Mouse (Mus musculus) left cerebral cortex, adult 2 months (tissue): ENCODE results near the gene Ahcyl2. TPM values are rescaled to one million over a fixed set of nuclear protein-coding genes. Genes with fewer than 3 reads are reported as not detected.

Experiments used
- DNase-seq, 2 experiments: peaks; one replicate each; pipeline ENCODE4 v3.0.0; 2021 to 2022; ENCODE audit warnings: low spot score in 2 of 2, mixed read lengths in 1 of 2; ENCODE audit errors: extremely low spot score in 1 of 2
- H3K27ac ChIP-seq: fragments of 200-600 bp; 2 replicates; pipeline ENCODE4 v1.8.1; 2022
- H3K4me3 ChIP-seq: fragments of 200-600 bp; 2 replicates; pipeline ENCODE4 v1.8.1; 2022
- CTCF ChIP-seq: fragments of 200-600 bp; IDR thresholded peaks from 2 replicates; pipeline ENCODE4 v1.8.1; 2022; ENCODE audit warnings: antibody characterized with exemption, mild to moderate bottlenecking, moderate library complexity
- intact Hi-C: fragments of 180-260 bp; cut with DNase I; formaldehyde crosslinking; loops from one replicate; pipeline ENCODE4 v1.15.1; 2025
- total RNA-seq, 2 experiments: library from RNA; stranded (reverse); gene quantifications; 2 replicates each; pipeline ENCODE4 v1.2.3; 2021

Gene Ahcyl2
- total RNA-seq, 2 experiments from 2014 or later, result 137 to 141 TPM

DNA sequence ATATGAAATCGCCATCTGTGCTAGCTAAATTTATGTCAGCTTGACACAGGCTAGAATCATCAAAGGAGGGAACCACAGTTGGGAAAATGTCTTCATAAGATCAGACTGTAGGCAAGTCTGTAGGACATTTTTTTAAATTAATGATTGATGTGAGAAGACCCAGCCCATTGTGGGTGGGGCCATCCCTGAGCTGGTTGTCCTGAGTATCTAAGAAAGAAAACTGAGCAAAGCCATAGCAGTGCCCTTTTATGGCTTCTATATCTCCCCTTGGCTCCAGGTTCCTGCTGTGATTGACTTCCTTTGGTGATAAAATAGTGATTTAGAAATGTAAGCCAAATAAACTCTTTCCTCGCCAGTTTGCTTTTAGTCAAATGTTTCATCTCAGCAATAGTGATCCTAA lies 97.1 kb downstream of the Ahcyl2 start:
- Histone ChIP-seq H3K27ac (no peak overlapping the region), H3K4me3 (no peak overlapping the region)
- DNase-seq, result no peak
- intact Hi-C loops, result no loop called here
- no peak for TF ChIP-seq CTCF

DNA sequence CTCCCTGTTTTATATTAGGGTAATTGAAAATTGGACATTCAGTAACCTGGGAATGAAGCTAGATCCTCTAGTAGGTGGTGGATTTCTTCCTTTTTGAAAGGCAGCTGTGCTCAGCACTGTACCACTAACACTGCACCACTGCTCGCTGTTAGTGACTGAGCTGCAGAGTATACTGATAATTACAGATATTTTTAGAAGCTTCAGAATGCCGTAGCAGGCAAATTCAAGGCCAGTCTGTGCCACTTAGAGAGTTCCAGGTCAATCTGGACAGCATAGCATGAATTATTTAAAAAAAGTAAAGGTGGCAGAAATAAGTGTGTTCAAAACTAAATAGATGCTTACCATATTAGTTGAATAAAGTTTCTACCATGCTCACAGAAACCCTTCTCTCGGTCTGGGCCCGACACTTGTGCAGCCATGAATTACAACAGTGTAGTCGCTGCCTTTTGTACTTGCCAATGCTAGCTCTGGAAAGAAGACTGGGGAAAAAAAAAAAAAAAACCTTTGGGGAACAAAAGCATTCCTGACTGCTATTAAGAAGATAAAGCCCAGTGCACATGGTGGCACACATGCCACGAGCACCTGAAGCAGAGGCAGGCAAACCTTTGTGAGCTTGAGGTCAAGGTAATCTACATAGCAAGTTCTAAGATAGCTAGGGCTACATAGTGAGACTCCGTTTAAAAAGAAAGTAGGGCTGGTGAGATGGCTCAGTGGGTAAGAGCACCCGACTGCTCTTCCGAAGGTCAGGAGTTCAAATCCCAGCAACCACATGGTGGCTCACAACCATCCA lies 99.3 kb downstream of the Ahcyl2 start:
- DNase-seq, result no peak
- Histone ChIP-seq H3K4me3 (no peak overlapping the region), H3K27ac (no peak overlapping the region)
- no peak for TF ChIP-seq CTCF
- intact Hi-C loops, result no loop called here

DNA sequence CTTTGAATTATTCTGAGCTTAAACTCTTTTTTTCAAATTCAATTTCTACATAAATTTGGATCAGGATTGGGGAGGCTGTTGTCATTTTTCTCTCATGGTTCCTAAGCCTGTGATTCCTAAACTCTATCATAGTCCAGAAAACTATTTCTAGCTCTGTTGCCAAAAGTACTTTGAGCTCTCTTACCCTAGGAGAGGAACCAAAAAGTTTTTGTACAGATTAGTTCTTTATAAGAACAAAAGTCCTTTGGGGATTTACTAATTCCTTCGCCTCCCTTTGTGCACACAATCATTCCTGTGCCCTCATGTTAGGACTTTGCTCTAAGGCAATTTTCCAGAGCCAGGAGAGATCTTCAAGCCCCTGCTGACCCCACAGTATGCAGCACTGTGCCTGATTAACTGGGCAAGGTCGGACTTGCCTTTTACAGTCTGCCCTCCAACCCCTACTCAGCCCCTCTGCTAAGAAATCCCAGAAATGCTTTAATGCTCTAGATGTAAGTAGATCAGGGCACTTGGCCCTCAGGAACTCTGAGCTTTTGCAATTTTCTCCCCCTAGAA lies 100.6 kb downstream of the Ahcyl2 start:
- DNase-seq, result no peak
- Histone ChIP-seq H3K27ac (no peak overlapping the region), H3K4me3 (no peak overlapping the region)
- no peak for TF ChIP-seq CTCF
- intact Hi-C loops, result no loop called here

DNA sequence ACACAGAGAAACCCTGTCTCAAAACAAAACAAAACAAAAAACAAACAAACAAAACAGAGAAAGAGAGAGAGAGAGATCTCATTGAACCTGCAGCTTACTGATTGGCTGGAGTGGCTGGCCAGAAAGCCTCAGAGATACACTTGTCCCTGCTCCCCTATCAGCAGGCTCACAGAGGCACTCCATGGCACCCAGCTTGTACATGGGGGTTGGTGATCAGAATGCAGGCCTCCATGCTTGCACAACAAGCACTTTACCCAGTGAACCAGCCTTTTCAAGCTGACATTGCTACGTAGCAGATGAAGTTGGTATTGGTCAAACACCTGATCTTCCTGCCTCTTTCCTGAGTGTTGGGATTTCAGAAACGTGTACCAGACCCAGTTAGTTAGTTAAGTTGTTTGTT lies 105.8 kb downstream of the Ahcyl2 start:
- no peak for DNase-seq
- intact Hi-C loops, result no loop called here
- Histone ChIP-seq H3K27ac (no peak overlapping the region), H3K4me3 (no peak overlapping the region)
- no peak for TF ChIP-seq CTCF

DNA sequence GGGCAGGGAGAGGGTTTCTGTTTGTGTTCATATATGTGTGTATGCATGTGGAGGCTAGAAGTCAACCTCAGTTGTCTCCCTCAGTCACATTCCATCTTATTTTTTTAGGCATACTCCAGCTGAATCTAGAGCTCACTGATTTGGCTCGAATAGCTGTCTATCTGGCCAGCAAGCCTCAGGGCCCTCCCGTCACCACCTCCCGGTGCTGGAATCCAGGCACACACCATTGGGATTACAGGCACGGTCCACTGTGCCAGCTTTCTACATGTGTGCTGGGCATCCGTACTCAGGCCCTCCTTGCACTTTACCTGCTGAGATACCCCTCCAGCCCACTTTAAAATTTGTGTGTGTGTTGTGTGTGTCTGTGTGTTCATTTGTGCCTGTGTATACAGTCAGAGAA lies 107.8 kb downstream of the Ahcyl2 start:
- Histone ChIP-seq H3K27ac (no peak overlapping the region), H3K4me3 (no peak overlapping the region)
- DNase-seq, result no peak
- intact Hi-C loops, result no loop called here
- TF ChIP-seq CTCF, result no peak

DNA sequence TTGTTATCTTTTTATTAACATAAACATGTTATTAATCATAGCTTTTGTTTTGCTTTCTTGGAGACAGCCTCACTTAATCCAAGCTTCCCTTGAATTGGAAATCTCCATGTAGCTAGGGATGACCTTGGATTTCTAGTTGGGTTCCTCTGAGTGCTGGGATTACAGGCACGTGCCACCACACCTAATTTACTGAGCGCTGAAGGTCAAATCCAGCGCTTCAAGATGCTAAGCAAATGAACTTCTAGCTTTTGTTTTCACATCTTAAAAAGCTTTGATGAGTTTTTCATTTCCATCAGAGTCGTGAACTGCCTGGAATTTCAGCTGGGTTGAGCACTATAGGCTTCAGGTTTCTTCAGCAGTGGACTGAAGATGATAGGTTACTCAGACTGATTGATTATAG lies 109.0 kb downstream of the Ahcyl2 start:
- DNase-seq, result no peak

DNA sequence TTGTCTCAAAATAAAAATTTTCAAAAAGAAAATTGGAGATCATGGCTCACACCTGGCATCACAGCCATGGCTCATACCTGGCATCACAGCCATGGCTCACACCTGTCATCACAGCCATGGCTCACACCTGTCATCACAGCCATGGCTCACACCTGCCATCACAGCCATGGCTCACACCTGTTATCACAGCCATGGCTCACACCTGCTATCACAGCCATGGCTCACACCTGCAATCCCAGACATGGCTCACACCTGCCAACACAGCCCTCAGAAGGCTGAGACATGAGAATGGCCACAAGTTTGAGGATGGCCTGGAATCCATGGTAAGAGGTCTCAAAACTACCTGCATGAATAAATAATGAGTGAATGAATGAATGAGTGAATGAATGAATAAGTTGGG lies 111.8 kb downstream of the Ahcyl2 start:
- no peak for TF ChIP-seq CTCF
- intact Hi-C loops, result no loop called here
- DNase-seq, result no peak
- Histone ChIP-seq H3K27ac (no peak overlapping the region), H3K4me3 (no peak overlapping the region)

More for the DNA sequence above, 109.0 kb downstream of the Ahcyl2 start:
- no peak overlapping the region for H3K27ac ChIP-seq
- no peak for TF ChIP-seq CTCF
- intact Hi-C loops, result no loop called here
- no peak overlapping the region for H3K4me3 ChIP-seq

DNA sequence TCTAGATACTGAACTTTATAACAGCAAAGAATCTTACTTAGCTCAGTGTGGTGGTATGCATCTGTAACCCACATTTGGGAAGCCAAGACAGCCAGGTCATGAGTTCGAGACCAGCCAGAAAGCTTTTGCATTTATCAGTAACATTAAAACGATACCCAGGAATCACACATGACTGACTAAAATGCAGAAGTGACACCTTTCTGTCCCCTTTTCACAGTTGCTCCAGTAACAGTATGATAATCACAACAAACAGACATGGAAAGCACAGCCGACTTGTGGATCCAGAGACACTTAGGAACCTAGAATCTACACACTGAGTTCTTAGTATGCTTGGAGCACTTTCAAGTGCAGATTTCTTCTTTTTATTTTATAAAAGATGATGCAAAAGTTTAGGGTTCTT lies 113.0 kb downstream of the Ahcyl2 start:
- no peak for DNase-seq
- Histone ChIP-seq H3K27ac (no peak overlapping the region), H3K4me3 (no peak overlapping the region)
- TF ChIP-seq CTCF, result no peak
- intact Hi-C loops, result no loop called here

DNA sequence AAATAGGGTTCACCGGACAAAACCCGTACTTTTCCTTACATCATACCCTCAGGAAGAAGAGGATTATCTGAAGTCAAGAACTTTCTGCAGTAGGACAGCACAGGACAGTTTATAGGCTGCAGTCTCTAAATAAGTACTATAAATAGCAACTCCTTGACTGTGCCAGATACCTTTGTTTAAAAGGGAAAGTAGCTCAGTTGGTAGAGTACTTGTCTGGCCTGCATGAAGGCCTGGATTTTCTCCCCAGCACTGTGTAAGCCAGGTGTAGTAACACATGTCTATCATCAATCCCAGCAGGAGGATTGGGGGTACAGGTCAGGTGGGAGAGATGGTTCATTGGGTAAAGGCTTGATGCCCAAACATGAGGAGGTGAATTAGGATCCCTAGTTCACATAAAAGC lies 114.1 kb downstream of the Ahcyl2 start:
- no peak overlapping the region; the same call in 1 of the 2 replicates for H3K27ac ChIP-seq
- no peak for TF ChIP-seq CTCF
- intact Hi-C loops, result no loop called here
- DNase-seq, result no peak
- H3K4me3 ChIP-seq, result no peak overlapping the region

DNA sequence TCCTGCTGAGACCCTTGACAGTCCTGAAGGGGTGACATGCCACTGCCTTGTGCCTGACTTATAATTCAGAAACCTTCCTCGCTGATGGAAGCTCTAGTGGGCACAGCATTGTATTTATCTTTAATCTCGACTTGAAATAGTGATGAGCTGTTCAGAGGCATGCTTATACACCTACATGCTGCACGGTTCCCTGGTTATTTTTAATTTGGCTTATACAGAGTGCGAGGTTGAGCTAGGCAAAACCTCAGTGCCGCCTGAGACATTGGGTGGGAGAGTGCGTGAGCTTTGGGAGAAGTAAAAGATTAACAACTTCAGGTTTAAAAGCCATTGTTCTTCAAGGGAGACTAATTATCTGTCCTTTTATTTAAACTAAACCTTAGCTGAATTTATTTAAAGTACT lies 115.1 kb downstream of the Ahcyl2 start:
- intact Hi-C loops, result no loop called here
- no peak for TF ChIP-seq CTCF
- no peak for DNase-seq
- H3K27ac ChIP-seq, result no peak overlapping the region; the same call in 1 of the 2 replicates
- H3K4me3 ChIP-seq, result no peak overlapping the region

DNA sequence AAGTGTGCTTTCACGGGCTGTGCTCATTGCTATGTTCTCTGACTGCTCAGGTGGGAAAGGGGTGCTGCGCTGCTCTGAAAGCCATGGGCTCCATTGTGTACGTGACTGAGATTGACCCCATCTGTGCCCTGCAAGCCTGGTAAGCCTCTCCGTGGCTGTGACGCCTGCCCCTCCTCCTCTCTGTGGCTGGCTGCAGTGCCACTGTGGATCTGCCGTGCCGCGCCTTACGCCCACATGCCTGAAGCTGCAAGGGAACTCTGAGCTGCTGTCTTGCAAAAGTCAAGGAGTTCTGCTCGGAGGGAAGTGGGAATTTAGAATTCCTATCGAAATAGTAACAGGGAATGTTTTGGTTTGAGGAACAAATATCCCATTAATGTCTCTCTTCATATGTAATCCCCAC lies 123.3 kb downstream of the Ahcyl2 start:
- intact Hi-C loops, result no loop called here
- Histone ChIP-seq H3K4me3 (no peak overlapping the region), H3K27ac (peak overlapping the region; percentile 77; the same call in 1 of the 2 replicates)
- TF ChIP-seq CTCF, result no peak
- peak; percentile 56 for DNase-seq

DNA sequence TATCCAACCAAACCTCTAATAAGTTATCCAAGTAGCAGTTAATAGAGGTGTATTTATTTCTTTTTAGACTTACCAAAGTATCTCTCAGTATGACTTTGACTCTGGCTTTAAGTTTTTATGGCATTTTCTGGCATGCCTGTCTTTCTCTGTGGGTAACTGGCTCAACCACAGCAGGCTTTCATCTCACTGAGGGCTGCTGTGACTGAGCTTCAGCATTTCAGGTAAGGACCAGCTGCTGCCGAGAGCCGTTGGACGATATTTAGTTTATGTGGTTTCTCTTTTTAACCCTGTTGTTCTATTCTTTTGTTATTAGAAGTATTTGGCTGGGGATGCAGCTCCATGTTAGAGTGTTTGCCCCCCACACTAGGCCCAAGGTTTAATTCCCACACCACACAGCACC lies 129.2 kb downstream of the Ahcyl2 start:
- no peak for DNase-seq
- no peak for TF ChIP-seq CTCF
- Histone ChIP-seq H3K4me3 (no peak overlapping the region), H3K27ac (no peak overlapping the region)
- intact Hi-C loops, result no loop called here

DNA sequence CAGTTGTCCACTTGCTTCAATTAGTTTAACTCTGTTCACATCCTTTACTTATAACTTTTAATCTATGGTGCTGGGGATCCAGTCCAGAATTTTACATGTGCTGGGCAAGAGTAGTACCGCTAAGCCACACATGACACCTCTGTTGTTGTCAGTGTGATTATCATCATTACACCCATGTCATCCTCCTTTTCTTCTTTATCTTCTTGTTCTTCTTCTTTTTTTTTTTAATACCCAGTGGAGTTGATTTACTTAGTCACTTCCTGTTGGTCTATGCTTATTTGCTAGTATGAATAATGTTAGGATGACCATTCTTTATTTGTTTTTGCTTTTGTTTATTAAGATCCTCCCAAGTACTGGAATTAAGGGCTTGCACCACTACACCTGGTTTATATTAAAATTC lies 133.6 kb downstream of the Ahcyl2 start:
- DNase-seq, result no peak
- Histone ChIP-seq H3K4me3 (no peak overlapping the region), H3K27ac (no peak overlapping the region)
- no peak for TF ChIP-seq CTCF
- intact Hi-C loops, result no loop called here
